ENCODE assay signal across 8 mouse cellular contexts in genomic region chr3:88177562-88178345, GRCm38 (mm10). TPM values are rescaled to one million over a fixed set of nuclear protein-coding genes. Genes with fewer than 3 reads are reported as not detected.
DNase-seq lines count a peak whose midpoint lies in the region; ATAC-seq lines count a peak whose summit lies in the region.

No protein-coding gene starts in this region.

- peak; percentile 99 for ATAC-seq in hindbrain, embryonic 15.5 days (ENCODE audit: low FRiP score, low read depth)

- H3K4me3 ChIP-seq in hindbrain, embryonic 15.5 days = peak overlapping the region; percentile 65

- no peaks in the 10 kb centered on the region for H3K36me3 ChIP-seq in hindbrain, embryonic 15.5 days

- peaks cover 11% of the 10 kb centered on the region for H3K4me1 ChIP-seq in hindbrain, embryonic 15.5 days (replicated peaks)

- peak overlapping the region; percentile 72 for H3K4me2 ChIP-seq in hindbrain, embryonic 15.5 days

- H3K27ac ChIP-seq in hindbrain, embryonic 15.5 days (replicated peaks) = peak overlapping the region; percentile 99

- no peaks in the 10 kb centered on the region for H3K9me3 ChIP-seq in hindbrain, embryonic 15.5 days

- peak overlapping the region; percentile 69 for H3K9ac ChIP-seq in hindbrain, embryonic 15.5 days

- H3K27me3 ChIP-seq in hindbrain, embryonic 15.5 days = no peaks in the 10 kb centered on the region

- under 1% methylated on average over 49 of the region's 49 CpGs for WGBS in hindbrain, embryonic 15.5 days

- DNase-seq in T-cell, adult 2 months (ENCODE audit: low spot score) = peak; percentile 99
- DNase-seq in cerebellum, postnatal 36 days = peak; percentile 99 to 100
- DNase-seq in frontal cortex, postnatal 36 days (ENCODE audit: low spot score in 2 of 2) = peak; percentile 99 to 100
- DNase-seq in left cerebral cortex, adult 11 months (ENCODE audit: low spot score) = peak; percentile 100
- DNase-seq in lung, postnatal 4 days = peak; percentile 99 to 100
- peak; percentile 94 for DNase-seq in retina, postnatal 7 days (ENCODE audit: low read depth, low spot score)
- peak; percentile 97 for DNase-seq in urinary bladder, adult 2 months (ENCODE audit: low spot score)

RNA-seq across cellular contexts. Expression of gene Mef2d, which starts 35.6 kb away (rescaled TPM):
- polyA plus RNA-seq in hindbrain, embryonic 15.5 days (2015; fragmentation: Nextera tagmentation; extraction: Ambion mirVana) = 19.2 and 23.9 TPM in 2 replicates
- polyA plus RNA-seq in urinary bladder, adult 2 months (2012; rRNA removed) = 34.6 and 51.0 TPM in 2 replicates

Comparison
In these comparisons a context has a peak if more than half of its experiments do, and no peak if none do; other contexts are left out.
1. Peak in every context shown above with its lines: DNase-seq, ATAC-seq, H3K4me3 ChIP-seq and H3K27ac ChIP-seq.